Mouse (Mus musculus) heart, postnatal 0 days (tissue): Measurements from ENCODE around the gene a. TPM values are rescaled to one million over a fixed set of nuclear protein-coding genes. Genes with fewer than 3 reads are reported as not detected.

Source experiments
- ATAC-seq: fragments of 200-750 bp; cut with Nextera tagmentation; 2 replicates; pipeline ENCODE4 v1.8.0; 2017; ENCODE audit warnings: low read depth, moderate number of reproducible peaks, moderate library complexity; ENCODE audit not compliant: insufficient read depth
- DNase-seq: peaks from one replicate; pipeline ENCODE4 v3.0.0-alpha.2; 2016; ENCODE audit warnings: low spot score
- H3K27ac ChIP-seq: fragments of 300-500 bp; sonication (generic); 2 replicates; pipeline ENCODE4 v1.5.1; 2014; ENCODE audit warnings: low read depth, mild to moderate bottlenecking
- H3K27me3 ChIP-seq: fragments of 300-500 bp; sonication (generic); 2 replicates; pipeline ENCODE4 v1.6.1; 2014; ENCODE audit warnings: low read length, mixed read lengths; ENCODE audit not compliant: control insufficient read depth, insufficient read depth
- H3K36me3 ChIP-seq: fragments of 300-500 bp; sonication (generic); replicated peaks from 2 replicates; pipeline ENCODE4 v1.6.1; 2014; ENCODE audit warnings: low read length, mixed read lengths; ENCODE audit not compliant: control insufficient read depth, insufficient read depth
- H3K4me1 ChIP-seq: fragments of 300-500 bp; sonication (generic); 2 replicates; pipeline ENCODE4 v1.6.1; 2014; ENCODE audit warnings: antibody characterized with exemption; ENCODE audit not compliant: control insufficient read depth, insufficient read depth
- H3K4me2 ChIP-seq: fragments of 300-500 bp; sonication (generic); 2 replicates; pipeline ENCODE4 v1.6.1; 2014; ENCODE audit warnings: low read depth, mild to moderate bottlenecking, low read length, moderate library complexity
- H3K4me3 ChIP-seq: fragments of 300-500 bp; sonication (generic); 2 replicates; pipeline ENCODE4 v1.5.1; 2014; ENCODE audit warnings: low read depth, low read length
- H3K9ac ChIP-seq: fragments of 300-500 bp; sonication (generic); replicated peaks from 2 replicates; pipeline ENCODE4 v1.6.1; 2014; ENCODE audit warnings: low read depth, low read length, mixed read lengths
- H3K9me3 ChIP-seq: fragments of 300-500 bp; sonication (generic); replicated peaks from 2 replicates; pipeline ENCODE4 v1.6.1; 2016; ENCODE audit warnings: low read length; ENCODE audit not compliant: control insufficient read depth
- CTCF ChIP-seq: IDR thresholded peaks from 2 replicates; pipeline ENCODE4 v1.5.1; 2016; ENCODE audit warnings: antibody characterized with exemption, control low read depth, low read depth
- EP300 ChIP-seq: IDR thresholded peaks from 2 replicates; pipeline ENCODE4 v1.6.1; 2016; ENCODE audit warnings: antibody characterized with exemption, low read depth
- WGBS: fragments of 180-500 bp; shearing (Covaris S2); extraction: QIAGEN DNeasy Blood & Tissue Kit; methylation state at CpG from one replicate; pipeline ENCODE4 v1.1.7; 2014; 5-methylcytosine and 5-hydroxymethylcytosine counted together
- polyA plus RNA-seq: library from polyadenylated mRNA; unstranded; fragments of >200 nt; fragmentation: Nextera tagmentation; extraction: Ambion mirVana; gene quantifications from 2 replicates; pipeline ENCODE4 v1.2.1, GENCODE M21; 2015
- total RNA-seq: library from RNA; depleted of rRNA; stranded (reverse); fragments of >200 nt; gene quantifications from 2 replicates; pipeline ENCODE4 v1.2.3, GENCODE M21; 2014; ENCODE audit warnings: low replicate concordance

a gene
- total and polyA plus RNA-seq, 2 experiments from 2014 or later: not detected

DNA sequence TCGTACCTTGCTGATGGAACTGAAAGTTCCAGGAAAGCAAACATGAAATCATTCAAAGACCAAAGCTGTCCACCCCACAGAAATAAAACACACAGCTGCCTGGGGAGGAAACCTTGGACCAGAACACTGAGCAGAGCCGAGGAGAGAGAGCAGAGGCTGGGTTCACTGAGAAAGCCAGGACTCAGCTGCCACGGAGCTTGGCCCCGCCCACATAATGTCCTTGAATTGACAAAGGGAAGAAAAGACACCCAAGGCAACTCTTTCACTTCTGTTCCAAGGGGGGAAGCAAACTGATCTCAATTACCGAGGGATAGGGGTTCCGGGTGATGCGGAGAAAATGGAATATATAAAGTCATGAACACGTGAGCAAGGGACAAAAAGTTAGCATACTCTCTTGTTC is 39.3 kb upstream of the a start:
- TF ChIP-seq EP300 (no peak), CTCF (no peak)
- 0 out of 2 replicates have a peak, but pooled peaks cover 6% of the 10 kb centered on the region for H3K4me1 ChIP-seq
- WGBS: 62% methylated on average over 8 of the region's 8 CpGs

GRCm38 (mm10) chr2:154754068-154754560 is 37.1 kb upstream of the a start:
- DNase-seq (no peak), ATAC-seq (no peak)
- Histone ChIP-seq H3K4me1 (0 out of 2 replicates have a peak, but pooled peaks cover 6% of the 10 kb centered on the region), H3K9me3 (no peaks in the 10 kb centered on the region), H3K27me3 (no peaks in the 10 kb centered on the region), H3K36me3 (no peaks in the 10 kb centered on the region), H3K4me3 (no peak overlapping the region), H3K9ac (no peak overlapping the region), H3K4me2 (no peak overlapping the region), H3K27ac (no peak overlapping the region)
- WGBS: 86% methylated on average over 2 of the region's 2 CpGs
- no peak for TF ChIP-seq CTCF
- no peak for TF ChIP-seq EP300

More for the DNA sequence above, 39.3 kb upstream of the a start:
- H3K9ac ChIP-seq: no peak overlapping the region
- H3K27ac ChIP-seq: no peak overlapping the region
- no peak overlapping the region for H3K4me2 ChIP-seq
- no peaks in the 10 kb centered on the region for H3K9me3 ChIP-seq
- no peak overlapping the region for H3K4me3 ChIP-seq
- no peaks in the 10 kb centered on the region for H3K36me3 ChIP-seq
- DNase-seq (no peak), ATAC-seq (no peak)
- no peaks in the 10 kb centered on the region for H3K27me3 ChIP-seq

DNA sequence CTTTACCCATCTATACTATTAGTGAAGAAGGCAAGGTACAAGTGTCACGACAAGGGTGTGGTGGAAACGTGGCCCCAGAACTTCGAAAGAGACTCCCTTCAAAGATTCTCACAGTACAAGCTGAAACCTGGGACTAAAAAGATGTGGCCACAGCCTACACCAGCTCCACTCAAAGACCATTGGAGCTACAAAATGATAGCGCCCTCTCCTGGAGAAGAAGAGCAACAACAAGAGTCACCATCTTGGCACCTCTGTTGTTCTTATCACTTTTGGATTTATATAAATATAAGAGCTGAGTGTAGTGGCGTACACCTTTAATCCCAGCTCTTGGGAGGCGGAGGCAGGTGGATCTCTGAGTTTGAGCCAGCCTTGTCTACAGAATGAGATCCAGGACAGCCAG is 35.4 kb upstream of the a start:
- WGBS: 60% methylated on average over 6 of the region's 6 CpGs

DNA sequence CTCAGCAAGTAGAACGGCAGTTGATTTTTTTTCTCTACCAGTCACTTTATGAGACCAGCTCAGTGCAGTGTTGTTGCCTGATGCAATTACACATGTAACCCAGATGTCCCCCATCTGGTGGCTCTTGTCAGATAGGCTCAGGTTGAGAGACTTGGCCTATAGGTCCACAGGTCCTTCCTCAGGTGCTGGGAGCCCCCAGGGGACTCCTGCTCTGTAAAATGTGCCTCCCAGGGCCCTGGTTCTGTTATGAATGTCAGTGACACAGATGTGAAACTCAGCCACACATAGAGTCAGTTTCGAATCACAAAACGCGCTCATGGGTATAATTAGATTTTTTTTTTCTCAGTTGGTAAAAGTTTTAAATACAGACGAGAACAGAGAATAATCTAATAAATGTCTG is 33.5 kb upstream of the a start:
- H3K27ac ChIP-seq: no peak overlapping the region
- H3K36me3 ChIP-seq: no peaks in the 10 kb centered on the region
- H3K9me3 ChIP-seq: no peaks in the 10 kb centered on the region
- H3K27me3 ChIP-seq: no peaks in the 10 kb centered on the region
- no peak overlapping the region for H3K4me3 ChIP-seq
- DNase-seq (no peak), ATAC-seq (no peak)
- H3K9ac ChIP-seq: no peak overlapping the region
- TF ChIP-seq EP300 (no peak), CTCF (no peak)
- H3K4me1 ChIP-seq: no peaks in the 10 kb centered on the region
- H3K4me2 ChIP-seq: no peak overlapping the region
- WGBS: 82% methylated on average over 5 of the region's 5 CpGs

More for the DNA sequence above, 35.4 kb upstream of the a start:
- Histone ChIP-seq H3K9me3 (no peaks in the 10 kb centered on the region), H3K9ac (no peak overlapping the region), H3K27ac (no peak overlapping the region), H3K27me3 (no peaks in the 10 kb centered on the region), H3K4me2 (no peak overlapping the region), H3K36me3 (no peaks in the 10 kb centered on the region), H3K4me3 (no peak overlapping the region), H3K4me1 (no peaks in the 10 kb centered on the region)
- TF ChIP-seq CTCF: no peak
- no peak for TF ChIP-seq EP300
- ATAC-seq (no peak), DNase-seq (no peak)

DNA sequence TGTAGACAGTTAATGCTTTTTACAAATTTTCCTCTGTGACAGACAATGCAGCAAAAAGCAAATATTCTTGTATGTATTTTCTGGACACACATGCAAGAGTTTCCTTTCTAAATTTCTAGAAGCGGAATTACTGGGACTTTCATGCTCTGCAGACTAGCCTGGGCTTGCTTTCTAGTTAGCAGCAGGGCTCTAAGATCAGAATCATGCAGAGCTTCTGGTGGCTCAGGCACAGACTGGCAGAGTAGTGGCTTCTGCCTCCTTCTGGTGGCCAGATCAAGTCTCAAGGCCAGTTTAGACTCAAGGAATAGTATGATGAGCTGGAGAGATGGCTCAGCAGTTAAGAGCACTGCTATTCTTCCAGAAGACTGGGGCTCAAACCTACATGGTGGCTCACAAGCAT is 32.7 kb upstream of the a start:
- H3K36me3 ChIP-seq: no peaks in the 10 kb centered on the region
- H3K27me3 ChIP-seq: no peaks in the 10 kb centered on the region
- ATAC-seq (no peak), DNase-seq (no peak)
- 76% methylated on average over 1 of the region's 1 CpGs for WGBS
- H3K9ac ChIP-seq: no peak overlapping the region
- no peaks in the 10 kb centered on the region for H3K9me3 ChIP-seq
- 0 out of 2 replicates have a peak, but pooled peaks cover 3% of the 10 kb centered on the region for H3K4me1 ChIP-seq
- no peak overlapping the region for H3K4me3 ChIP-seq
- TF ChIP-seq EP300: no peak
- no peak for TF ChIP-seq CTCF
- H3K27ac ChIP-seq: no peak overlapping the region
- no peak overlapping the region for H3K4me2 ChIP-seq

DNA sequence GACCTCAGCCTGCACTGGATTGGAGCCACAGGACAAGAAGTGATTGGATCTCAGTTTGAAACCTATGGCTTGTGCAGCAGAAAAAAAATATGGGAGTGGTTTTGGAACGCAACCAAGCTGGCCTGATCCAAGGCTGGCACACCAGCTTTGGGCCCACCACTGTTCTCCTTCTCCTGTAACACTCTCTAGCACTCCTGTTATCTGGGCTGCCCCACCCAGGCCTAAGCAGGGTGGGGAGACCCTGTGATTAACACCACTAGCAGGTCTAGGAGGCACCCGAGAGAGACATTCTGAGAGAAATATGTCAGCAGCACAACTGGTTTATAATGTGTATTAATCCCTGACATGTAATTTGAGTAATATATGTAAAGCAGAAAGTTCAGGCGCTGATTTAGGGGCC is 28.0 kb upstream of the a start:
- no peaks in the 10 kb centered on the region for H3K27me3 ChIP-seq
- no peak for ATAC-seq

More for the DNA sequence above, 28.0 kb upstream of the a start:
- H3K4me1 ChIP-seq: 0 out of 2 replicates have a peak, but pooled peaks cover 5% of the 10 kb centered on the region
- no peak overlapping the region for H3K4me2 ChIP-seq
- no peaks in the 10 kb centered on the region for H3K9me3 ChIP-seq
- DNase-seq: no peak
- H3K36me3 ChIP-seq: no peaks in the 10 kb centered on the region
- H3K4me3 ChIP-seq: no peak overlapping the region
- no peak overlapping the region for H3K27ac ChIP-seq
- 51% methylated on average over 3 of the region's 3 CpGs for WGBS
- no peak overlapping the region for H3K9ac ChIP-seq
- TF ChIP-seq EP300 (no peak), CTCF (no peak)
